Mouse (Mus musculus) E14TG2a.4 (cell line): ENCODE data around the gene Aplp1.

Experiments
- CTCF ChIP-seq: conservative IDR thresholded peaks from 2 replicates; pipeline ENCODE4 v1.5.1; 2014; ENCODE audit warnings: low read length
- NANOG ChIP-seq: IDR thresholded peaks from 2 replicates; pipeline ENCODE4 v1.6.1; 2014; ENCODE audit warnings: borderline replicate concordance, low read length, mixed read lengths
- POU5F1 ChIP-seq: IDR thresholded peaks from 2 replicates; pipeline ENCODE4 v1.6.1; 2014; ENCODE audit warnings: low read length, borderline replicate concordance

- TF ChIP-seq CTCF (peak; percentile 81), NANOG (no peak), POU5F1 (no peak)
Observed at GRCm38 (mm10) chr7:30440697-30441096, 4.6 kb downstream of the Aplp1 start.
